Mouse (Mus musculus) kidney, adult 8-10 months (tissue): ENCODE measurements at regions not wholly inside any gene's neighbourhood (a gene's known extent, or its start where the extent isn't known, plus 50 kb on each side); places are given as distances from the start of the nearest gene placed in this dataset.

ENCODE experiments used
- DNase-seq, 2 experiments: peaks; one replicate each; pipeline ENCODE4 v3.0.0; 2022

DNA sequence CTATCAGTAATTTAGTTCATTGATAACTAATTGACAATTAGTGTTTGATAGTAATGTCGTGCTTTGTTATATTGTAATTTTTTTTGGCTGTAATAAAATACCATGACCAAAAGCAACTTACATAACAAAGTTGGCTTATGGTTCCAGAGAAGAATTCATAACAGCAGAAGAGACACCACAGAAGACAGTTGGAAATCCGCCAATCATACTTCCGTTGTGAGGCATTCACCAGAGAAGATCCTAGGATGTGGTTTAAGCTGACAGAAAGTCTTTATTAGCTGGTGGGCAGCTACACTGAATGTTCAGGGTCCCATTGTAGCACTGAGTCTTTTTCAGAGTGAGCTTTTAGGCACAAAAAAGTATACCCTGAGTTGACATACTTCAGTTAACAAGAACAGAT lies 109.9 kb downstream of the Sec23a start:
- DNase-seq, result no peak

DNA sequence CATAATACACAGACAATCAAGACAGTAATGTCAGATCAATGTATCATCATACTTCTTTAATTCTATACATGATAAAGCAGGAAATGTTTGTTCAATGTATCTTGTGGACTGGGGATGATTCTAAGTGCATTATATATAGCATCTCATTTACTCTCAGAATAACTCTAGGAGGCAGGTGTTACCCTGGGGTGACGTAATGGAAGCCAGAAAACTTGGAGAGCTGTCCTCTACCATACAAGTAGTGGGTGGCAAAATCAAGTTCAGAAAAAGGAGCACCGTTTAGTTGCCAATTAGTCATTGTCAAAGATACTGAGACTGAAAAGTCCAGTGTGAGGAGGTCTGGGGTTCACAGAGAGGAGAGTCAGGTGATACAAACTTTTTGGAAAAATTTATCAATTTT lies 136.0 kb downstream of the Sec23a start:
- no peak for DNase-seq

DNA sequence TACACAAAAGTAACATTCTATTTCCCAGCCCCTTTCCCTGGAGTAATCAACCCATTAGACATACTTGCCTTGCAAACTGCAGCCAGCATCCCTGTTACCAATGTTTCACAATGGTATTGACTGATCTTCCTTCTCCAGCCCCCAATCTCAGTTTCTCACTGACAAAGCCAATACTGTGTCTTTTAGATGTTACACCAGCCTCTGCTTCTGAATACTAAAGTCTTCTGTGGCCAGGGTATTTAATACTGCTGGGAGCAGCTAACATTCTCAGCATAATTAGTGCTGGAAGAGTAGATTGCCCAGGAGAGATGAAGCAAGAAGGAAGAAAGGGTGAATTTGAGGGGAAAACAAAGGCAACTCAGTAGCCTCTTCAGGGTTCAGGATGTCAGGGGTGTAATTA lies 139.4 kb downstream of the Sec23a start:
- DNase-seq, result no peak

DNA sequence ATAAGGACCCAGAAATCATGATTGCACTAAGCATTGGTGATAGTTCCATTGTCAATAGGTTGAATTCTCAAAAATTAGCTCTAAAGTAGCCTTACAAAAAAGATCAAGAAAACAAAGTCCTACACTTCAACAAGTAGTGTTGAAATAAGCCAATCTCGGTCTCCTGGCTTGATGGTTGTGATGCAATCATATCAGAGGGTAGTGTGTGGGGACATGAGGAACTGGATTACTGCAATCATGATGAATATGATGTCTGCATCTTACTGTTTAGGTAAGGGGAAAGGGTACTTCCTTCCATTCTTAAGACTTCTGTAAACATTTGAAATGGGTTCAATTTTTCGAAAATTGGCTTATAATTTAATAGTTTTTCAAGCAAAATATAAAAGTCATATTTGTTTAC lies 155.3 kb downstream of the Sec23a start:
- no peak for DNase-seq

DNA sequence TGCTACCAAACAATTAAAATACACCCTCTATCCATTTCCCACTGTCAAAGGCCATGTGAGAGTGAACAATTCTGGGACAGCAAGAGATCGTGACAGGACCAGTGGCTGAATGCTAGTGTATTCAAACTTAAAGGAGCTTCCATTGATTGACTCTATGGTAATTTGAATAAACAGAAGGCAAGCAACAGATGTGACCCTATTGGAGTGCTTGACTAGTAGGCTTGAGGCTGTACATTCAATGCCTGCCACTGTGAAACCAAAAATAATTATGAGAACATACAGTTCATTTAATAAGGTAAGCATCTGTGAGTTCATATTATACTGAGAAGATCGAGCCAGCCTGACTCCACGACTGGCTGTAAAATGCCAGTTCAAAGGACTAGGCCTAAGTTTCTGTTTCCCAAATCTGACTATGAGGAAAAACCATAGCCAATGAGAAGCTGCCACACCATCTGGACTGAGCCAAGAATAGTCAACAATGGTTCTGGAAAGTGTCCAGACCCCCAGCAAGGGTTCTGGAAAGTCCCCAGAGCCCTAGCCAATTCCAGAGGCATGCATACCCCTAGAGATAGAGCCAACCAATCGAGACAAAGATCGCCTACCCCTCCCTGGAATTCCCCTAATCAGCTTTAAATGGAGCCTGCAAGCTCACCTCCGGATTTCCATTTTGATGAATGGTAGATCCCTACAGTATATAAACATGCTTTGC lies 160.0 kb downstream of the Sec23a start:
- no peak for DNase-seq

DNA sequence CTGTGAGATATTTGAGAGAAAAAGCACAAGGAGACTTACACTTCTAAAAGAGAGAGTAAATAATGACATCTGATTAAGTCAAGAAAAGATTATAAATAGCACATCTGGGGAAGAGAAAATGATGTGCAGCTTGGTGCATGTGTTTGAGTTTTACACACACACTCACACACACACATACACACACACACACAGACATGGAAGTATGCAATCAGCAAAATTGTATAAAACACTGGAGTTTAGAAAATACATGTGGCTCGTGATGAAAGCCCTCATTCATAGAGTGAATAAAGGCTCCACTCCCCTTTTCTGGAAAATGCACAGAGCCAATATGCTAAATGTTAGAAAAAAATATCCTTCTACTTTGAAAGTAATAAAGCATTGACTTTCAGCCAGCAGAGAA lies 182.2 kb downstream of the Sec23a start:
- no peak for DNase-seq

DNA sequence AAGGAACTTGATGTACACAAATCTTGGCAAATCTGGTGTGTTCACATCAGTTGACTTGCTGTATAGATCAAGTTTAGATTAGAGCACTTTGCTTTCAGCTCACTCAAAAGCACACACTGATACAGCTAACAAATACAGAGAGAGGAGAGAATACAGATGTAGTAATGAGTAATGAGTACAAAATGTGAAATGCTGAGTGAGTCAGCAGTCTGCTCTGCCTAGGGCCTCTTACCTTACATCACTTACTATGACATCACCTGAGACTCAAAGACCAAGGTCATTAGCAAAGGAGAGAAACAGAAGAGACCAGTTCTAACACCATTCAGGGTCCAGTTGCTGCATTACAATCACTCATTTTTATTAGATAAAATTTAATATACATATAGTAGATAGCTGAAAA lies 184.0 kb downstream of the Sec23a start:
- no peak for DNase-seq

DNA sequence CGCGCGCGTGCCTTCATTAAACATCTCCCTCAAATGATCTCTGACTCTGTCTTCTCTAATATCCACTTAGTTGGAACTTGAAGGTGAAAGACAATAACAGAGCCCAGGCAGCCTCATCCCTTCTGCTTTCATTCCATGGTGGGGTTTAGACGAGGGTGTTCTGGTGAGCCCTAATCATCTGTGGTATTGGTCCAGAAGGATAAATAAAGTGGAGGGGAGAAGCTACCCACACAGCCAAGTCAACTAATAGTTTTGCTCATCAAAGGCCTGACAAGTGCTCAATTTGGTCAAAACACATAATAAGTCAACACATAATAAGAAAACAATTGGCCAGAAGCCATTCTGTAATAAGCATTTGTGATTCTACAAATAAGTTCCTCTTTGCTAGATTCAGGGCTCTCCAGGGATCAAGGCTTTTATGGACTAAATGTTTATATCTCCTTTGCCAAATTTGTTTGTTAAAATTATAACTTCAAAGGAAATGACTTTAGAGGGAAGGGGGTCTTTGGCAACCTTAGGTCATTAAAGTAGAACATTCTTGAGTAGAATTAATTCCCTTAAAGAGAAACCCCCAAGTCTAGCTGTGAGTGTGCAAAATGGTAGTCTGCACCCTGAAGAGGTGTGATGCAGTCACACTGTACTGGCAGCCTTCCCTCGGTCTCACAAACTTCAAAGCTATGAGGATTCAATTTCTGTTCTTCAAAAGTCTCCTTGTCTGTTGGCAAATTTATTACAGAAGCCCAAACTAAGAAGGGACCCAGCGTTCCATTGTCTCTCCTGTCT lies 186.5 kb downstream of the Sec23a start:
- DNase-seq, result no peak

DNA sequence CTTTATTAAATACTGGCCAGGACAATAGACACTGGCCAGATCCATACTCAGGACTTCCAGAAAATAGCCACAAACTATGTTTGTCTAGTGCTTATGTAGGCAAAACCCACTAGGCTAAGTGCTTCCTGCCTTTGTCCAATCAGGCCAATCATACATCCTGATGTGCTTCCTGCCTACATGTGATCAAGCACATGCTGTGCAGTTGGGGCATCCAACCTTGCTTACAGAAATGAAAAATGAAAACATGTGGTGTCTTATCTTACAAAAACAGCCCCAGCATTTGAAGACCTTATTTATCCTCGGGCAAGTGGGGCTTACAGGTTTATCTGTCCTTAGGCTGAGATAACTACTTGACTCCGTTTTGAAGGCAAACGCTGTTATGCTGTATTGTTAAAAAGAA lies 188.8 kb downstream of the Sec23a start:
- no peak for DNase-seq

DNA sequence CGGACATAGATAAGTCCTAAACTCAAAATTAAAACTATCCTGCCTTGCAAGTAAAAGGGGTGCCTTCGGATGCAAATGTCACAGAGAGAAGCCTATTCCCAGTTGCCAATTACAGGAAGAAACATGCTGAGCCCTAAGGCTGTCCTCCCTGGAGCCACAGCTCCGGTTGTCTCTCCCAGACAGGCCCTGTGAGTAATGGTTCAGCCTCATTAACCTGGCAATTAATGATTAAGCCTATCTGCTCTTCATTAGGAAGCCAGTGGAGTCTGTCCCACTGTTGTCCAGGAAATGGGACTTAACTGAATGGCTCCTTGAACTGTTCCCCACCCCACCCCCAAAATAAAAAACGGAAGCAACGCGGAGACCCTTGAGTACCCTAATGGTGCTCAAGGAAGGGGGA lies 207.7 kb downstream of the Sec23a start:
- DNase-seq, result peak; percentile 24 to 43

DNA sequence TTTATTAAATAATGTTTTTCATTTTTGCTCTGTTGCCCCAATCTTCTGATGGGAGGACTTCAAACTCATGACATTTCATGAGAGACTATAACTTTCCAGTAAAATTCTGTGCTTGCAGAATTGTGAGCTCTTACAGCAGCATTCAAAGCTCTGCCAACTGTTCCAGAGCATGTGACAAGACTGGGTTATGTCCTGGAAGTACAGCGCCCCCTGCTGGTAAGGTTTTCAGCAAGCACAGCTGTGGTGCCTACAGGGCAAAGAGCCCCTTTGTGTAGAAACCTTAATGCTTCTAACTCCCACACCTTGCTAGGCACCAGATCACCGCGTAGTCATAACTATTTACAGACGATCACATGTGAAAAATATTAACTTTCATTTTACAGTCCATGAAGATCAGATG lies 209.4 kb downstream of the Sec23a start:
- DNase-seq, result peak; percentile 43 to 79
